Mouse (Mus musculus) thymus, postnatal 10 days (tissue): ENCODE results near the gene Snrpa.
"Not testable (repeated sequence)": the region's sequence is repeated elsewhere in the genome, so short reads cannot be mapped to it uniquely, and the experiment has no call there.

ENCODE experiments used
- DNase-seq, 2 experiments: peaks; one replicate each; pipeline ENCODE4 v3.0.0; 2021; ENCODE audit warnings: low spot score in 2 of 2

The Snrpa gene

GRCm38 (mm10) chr7:27195681-27196611 lies at the start of gene Snrpa, which contains the start of gene BC024978:
Gene Snrpa, minus strand, starts transcription at chr7:27196271.
Gene BC024978, plus strand, starts transcription at chr7:27195781.
- DNase-seq = peak; percentile 95 to 98

- not testable (repeated sequence) for DNase-seq
Observed at GRCm38 (mm10) chr7:27244088-27244487, 48.0 kb upstream of the Snrpa start.

- DNase-seq = no peak
Observed at GRCm38 (mm10) chr7:27243211-27243610, 47.1 kb upstream of the Snrpa start.

DNA sequence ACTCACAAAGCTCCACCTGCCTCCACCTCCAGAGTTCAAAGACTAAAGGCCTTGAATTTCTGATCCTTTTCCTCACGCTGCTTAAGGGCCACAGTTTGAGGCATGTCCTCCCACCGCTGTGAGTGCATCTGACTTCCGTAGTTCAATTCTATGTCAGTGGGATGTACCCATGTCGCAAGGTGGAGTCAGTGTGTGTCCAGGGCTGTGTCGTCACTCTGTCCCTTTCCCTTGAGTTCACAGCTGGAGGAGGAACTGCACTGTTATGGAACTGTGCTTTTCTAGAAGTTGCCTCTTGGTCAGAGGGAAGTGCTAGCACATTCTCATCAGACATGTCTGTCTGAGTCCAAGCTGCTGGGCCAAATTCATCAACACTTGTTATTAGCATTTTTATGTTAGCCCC lies 42.5 kb upstream of the Snrpa start:
- no peak for DNase-seq

GRCm38 (mm10) chr7:27237527-27237926 lies 41.5 kb upstream of the Snrpa start:
- no peak for DNase-seq

GRCm38 (mm10) chr7:27235726-27236125 lies 39.7 kb upstream of the Snrpa start:
- no peak for DNase-seq

DNA sequence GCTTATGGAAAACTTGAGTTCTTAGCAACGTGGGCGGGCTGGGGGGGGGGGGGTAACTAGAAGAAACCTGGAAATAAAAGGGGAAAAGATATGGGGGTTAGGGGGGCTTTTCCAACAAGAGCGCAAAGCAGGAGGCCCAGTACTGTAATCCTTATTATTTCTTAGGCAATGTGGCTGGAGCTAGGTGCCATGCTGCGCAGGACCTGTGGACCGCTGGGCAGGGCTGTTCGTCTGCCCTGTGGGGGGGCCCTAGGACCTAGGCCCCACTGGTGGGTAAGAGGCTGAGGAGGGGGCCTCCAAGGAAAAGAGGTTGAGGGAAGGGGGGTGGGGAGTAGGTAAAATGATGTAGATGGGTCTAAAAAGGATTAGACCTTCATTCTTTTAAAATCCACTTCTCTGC lies 37.2 kb upstream of the Snrpa start:
- no peak for DNase-seq

DNA sequence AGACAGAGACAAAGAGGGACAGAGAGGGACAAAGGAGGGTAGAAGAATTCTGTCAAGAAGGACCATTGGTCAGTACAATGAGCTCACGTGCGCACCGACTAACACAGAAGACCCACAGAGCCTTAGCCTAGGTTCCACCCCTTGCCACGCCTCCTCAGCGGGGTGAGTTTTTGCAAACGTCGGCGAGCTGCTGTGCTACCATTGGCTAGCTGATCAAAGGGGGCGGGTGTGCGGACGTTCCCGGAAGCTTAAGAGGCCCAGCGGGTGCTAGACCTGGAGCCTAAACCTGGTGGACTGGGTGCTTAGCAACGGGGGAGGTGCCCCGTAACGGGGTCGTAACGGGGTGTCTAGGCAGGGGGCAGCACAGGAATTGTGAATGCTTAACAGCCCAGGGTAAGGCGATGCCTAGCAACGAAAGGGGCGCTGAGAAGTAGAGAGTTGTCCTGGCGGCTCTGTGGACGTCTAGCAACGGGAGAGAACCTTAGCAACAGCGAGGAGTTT lies 36.8 kb upstream of the Snrpa start, which contains the start of gene Coq8b:
Gene Coq8b (plus strand): TSS at position 243 of the 501 bp plus-strand sequence.
- DNase-seq = peak; percentile 91 to 94

GRCm38 (mm10) chr7:27231693-27232331 lies 35.7 kb upstream of the Snrpa start:
- DNase-seq = no peak

- DNase-seq = no peak
Observed at GRCm38 (mm10) chr7:27230781-27231180, 34.7 kb upstream of the Snrpa start.

GRCm38 (mm10) chr7:27228865-27229264 lies 32.8 kb upstream of the Snrpa start:
- DNase-seq = no peak

GRCm38 (mm10) chr7:27228281-27228821 lies 32.3 kb upstream of the Snrpa start, which contains the start of gene Itpkc:
Gene Itpkc, minus strand, starts transcription at chr7:27228661.
- DNase-seq = peak; percentile 87

DNA sequence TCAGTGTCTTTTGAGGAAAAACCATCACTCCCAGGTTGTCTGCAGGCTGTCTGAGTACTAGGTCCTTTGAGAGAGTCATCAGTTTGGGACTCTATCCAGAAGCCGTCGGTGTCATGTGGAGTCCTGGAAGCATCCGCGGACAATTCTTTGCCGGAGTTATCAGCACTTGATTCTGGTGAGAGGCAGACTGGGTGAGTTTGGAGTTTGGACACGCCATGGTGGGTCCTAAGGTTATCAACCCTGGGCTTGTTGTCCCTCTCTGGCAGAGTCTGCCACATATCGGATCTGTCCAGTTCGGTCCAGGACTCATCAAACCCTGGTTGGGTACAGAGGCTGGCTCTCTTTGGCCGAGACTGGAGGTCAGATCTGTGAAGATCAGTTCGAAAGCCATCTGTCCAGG lies 31.6 kb upstream of the Snrpa start:
- DNase-seq = no peak

GRCm38 (mm10) chr7:27227276-27227675 lies 31.2 kb upstream of the Snrpa start:
- no peak for DNase-seq

DNA sequence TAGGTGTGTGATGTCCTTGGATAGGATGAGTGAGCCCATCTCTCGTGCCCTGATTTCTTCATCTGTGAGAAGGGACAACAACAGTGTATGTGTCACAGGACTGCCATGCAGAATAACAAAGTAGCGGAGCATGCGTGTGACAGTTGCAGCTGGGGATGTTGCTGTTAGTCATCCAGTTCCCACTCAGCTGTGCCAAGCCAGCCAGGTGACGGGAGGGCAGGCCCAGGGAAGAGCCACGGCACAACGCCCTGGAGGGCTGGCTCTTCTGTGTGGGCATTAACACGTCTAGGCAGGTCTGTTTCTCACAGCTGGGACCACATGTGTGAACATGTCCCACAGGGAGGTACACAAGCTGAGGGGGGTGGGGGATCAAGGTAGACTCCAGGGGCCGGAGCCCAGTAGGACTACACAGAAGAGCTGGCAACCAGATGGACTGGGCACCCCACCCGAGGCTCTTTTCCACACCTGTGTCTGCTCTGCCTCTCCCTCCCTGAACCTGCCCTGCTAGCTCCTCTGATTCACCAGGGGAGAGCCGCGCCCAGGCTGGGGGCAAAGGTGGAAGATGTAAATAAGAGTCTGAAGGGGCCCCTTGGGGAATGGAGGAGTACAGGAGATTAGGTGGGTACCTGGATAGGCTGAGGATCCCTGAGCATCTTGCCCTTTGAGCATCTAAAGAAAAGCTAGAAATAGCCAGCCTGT lies 29.0 kb upstream of the Snrpa start:
- DNase-seq = no peak

GRCm38 (mm10) chr7:27222538-27222937 lies 26.5 kb upstream of the Snrpa start:
- no peak for DNase-seq

GRCm38 (mm10) chr7:27221939-27222338 lies 25.9 kb upstream of the Snrpa start:
- no peak for DNase-seq

DNA sequence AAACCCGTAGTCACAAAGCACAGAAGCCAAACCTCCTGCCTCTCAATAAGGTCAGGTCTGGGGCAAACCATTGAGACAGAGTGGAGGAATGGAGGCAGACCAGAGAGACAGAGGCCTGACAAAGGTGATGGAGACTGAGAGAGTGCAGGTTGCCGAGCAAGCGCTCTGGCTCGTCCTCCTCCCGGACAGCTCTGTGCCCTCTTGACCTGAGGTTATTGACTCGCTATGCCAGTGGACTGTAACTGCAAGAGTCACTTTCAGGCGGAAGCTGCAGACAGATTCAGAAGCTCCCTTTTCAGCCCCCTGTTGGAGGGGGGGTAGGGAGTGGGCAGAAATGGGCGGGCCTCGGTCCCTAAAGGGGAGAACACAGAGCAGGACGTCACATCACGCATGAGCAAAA lies 23.9 kb upstream of the Snrpa start:
- DNase-seq = no peak

DNA sequence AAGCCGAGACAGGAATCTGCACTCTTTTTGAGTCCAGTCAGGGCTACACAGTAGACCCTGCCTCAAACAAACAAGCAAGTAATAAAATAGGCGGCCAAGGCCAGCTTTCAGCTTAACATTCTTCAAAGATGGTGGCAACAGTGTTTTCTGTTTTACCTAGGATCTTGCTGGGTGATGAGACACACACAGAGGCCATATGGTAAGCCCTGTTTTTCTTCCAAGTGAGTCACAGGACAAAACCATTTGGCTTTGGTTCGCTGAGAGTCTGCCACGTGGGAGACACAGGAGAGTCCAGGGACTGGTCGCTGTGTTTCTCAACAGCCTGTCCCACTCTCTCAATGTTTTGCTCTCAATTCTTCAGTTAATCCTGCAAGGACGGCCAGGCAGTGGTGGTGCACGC lies 22.5 kb upstream of the Snrpa start:
- DNase-seq = no peak

DNA sequence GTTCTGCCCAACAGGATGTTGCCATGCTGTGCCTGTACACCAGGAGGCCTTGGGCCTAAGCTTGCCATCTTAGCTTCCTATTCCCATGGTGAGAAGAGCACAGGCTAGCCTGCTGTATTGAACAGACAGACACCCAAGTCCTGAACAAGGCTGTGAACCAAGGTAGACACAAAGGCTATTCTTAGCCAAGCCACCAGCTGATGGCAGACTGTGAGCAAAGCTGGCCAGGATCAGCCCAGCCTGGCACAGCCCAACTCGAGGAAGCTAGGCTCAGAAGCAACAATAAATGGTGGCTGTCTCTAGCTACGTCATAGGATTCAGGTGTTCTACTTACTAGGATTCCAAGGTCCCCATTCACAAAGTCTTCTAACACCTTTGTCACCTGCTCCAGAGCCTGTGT lies 16.6 kb upstream of the Snrpa start:
- no peak for DNase-seq

DNA sequence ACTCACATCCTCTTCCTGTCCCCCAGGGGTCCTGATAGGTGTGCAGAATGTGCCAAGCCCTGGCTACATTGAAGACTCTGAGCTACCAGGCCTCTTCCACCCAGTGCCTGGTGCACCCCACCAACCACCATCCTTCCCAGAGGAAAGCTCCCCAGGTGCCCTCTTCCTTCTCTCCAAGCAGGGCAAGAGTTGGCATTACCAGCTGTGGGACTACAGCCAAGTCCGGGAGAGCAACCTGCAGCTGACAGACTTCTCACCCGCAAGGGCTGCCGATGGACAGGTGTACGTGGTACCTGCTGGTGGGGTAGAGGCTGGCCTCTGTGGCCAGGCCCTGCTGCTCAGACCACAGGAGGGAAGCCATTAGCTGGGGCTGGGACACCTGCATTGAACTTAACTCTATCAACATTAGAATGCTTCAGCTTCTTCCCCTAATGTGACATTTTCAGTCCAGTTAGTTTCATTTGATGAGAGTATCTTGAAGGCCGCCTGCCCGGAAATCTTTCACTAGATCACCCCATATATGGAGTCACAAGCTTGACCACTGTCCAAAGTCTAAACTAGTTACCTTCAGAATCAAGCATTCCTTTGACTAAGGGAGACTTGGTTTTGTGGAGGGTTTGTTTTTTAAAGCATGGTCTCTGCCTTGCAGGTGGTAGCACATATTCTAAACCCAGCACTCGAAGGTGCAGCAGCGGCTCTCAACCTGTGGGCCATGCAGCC lies 7.8 kb upstream of the Snrpa start:
- DNase-seq = no peak
